Mouse (Mus musculus): ENCODE data around the gene Ift46. TPM values are rescaled to one million over a fixed set of nuclear protein-coding genes. Genes with fewer than 3 reads are reported as not detected.
A peak's percentile ranks its signal among the peaks of the same experiment; 100 is the strongest.

Ift46 gene
- polyA plus RNA-seq, 1 experiment: 58.8 TPM

GRCm38 (mm10) chr9:44771376-44771775 lies 3.7 kb downstream of the Ift46 start:
- Histone ChIP-seq H3K4me1 (ENCODE audit: control insufficient read depth, insufficient read depth, low read length) (no peaks in the 10 kb centered on the region), H3K27ac (ENCODE audit: insufficient read depth, low read depth, low read length) (no peak overlapping the region), H3K36me3 (ENCODE audit: control insufficient read depth, insufficient read depth, low read length) (no peaks in the 10 kb centered on the region), H3K4me3 (ENCODE audit: insufficient read depth, low read depth, low read length) (no peak overlapping the region), H3K27me3 (replicated peaks; ENCODE audit: control insufficient read depth, insufficient read depth, low read length) (no peaks in the 10 kb centered on the region)
- DNase-seq: no peak
- 94% methylated on average over 5 of the region's 5 CpGs for WGBS
- no peak for TF ChIP-seq POLR2A (IDR thresholded peaks at IDR 0.05; ENCODE audit: low read depth, low read length)
- no peak for TF ChIP-seq CTCF (conservative IDR thresholded peaks at IDR 0.05; ENCODE audit: insufficient read depth, insufficient read length, low read depth, low read length)

DNA sequence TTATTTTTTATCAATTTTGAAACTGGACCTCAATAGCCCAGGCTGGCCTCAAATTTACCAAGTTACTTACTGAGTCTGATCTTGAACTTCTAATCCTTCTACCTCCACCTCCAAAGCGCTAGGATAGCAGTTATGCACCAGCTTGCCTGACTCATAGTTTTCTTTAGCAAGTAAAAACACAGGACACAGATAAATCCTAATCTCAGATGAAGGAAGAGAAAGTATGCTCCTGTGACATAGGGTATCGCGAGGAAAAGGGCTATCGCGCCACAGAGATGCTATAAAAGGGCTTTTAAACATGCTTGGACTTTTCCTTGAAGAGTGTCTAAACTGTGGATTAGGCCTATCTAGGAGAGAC lies 4.7 kb downstream of the Ift46 start:
- peak overlapping the region; percentile 58 for H3K27ac ChIP-seq (ENCODE audit: insufficient read depth, low read depth, low read length)
- no peak overlapping the region for H3K4me3 ChIP-seq (ENCODE audit: insufficient read depth, low read depth, low read length)

DNA sequence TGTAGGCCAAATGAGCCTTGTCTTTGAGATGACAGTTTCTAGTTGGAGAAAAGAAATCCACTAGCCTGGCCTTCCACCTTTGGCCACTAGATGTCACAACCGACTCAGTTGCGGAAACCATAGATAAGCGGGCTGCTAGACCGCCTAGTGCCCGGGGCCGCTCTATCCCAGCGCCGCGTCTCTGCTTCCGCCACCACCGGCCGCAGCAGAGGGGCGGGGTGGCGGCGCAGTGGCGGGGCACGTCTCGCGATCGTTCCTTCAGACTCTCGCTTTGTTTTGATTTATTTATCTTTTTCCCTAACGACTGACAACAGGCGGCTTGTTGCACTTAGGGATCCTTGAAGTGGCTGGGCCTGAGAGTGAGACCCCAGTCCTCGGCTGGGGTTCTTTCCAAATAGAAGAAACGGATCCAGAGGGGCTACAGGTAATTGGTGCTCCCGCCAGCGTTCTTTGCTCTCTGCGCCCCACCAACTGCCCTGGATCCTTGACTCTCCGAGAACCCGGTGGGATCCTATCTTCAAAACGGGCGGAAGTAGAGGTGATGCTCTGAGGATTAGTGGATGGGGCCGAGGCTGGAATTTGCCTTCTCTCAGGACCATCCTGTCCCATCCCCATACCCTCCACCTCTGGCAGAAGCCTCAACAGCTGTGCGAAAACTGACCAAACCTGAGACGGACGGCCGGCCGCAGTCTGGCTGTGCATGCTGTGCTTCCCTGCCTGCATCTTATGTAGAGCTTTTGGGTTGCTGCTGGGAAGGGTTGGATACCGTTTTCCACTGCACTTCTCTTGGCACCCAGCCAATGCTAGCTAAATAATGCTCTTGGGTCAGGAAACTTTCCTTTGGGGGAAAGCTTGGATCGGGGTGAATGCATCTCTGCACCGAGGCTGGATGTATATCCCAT lies 5.3 kb downstream of the Ift46 start:
- peak overlapping the region; percentile 71 for H3K27ac ChIP-seq (ENCODE audit: insufficient read depth, low read depth, low read length)
- no peaks in the 10 kb centered on the region for H3K27me3 ChIP-seq (replicated peaks; ENCODE audit: control insufficient read depth, insufficient read depth, low read length)
- no peaks in the 10 kb centered on the region for H3K4me1 ChIP-seq (ENCODE audit: control insufficient read depth, insufficient read depth, low read length)
- TF ChIP-seq CTCF (conservative IDR thresholded peaks at IDR 0.05; ENCODE audit: insufficient read depth, insufficient read length, low read depth, low read length) (peak; percentile 85), POLR2A (IDR thresholded peaks at IDR 0.05; ENCODE audit: low read depth, low read length) (no peak)
- peak overlapping the region; percentile 90 for H3K4me3 ChIP-seq (ENCODE audit: insufficient read depth, low read depth, low read length)
- H3K36me3 ChIP-seq (ENCODE audit: control insufficient read depth, insufficient read depth, low read length): no peaks in the 10 kb centered on the region
- under 1% methylated on average over 41 of the region's 41 CpGs for WGBS
- peak; percentile 97 for DNase-seq

More for the DNA sequence above, 4.7 kb downstream of the Ift46 start:
- TF ChIP-seq POLR2A (IDR thresholded peaks at IDR 0.05; ENCODE audit: low read depth, low read length) (no peak), CTCF (conservative IDR thresholded peaks at IDR 0.05; ENCODE audit: insufficient read depth, insufficient read length, low read depth, low read length) (no peak)
- no peaks in the 10 kb centered on the region for H3K4me1 ChIP-seq (ENCODE audit: control insufficient read depth, insufficient read depth, low read length)
- H3K36me3 ChIP-seq (ENCODE audit: control insufficient read depth, insufficient read depth, low read length): no peaks in the 10 kb centered on the region
- 28% methylated on average over 5 of the region's 5 CpGs for WGBS
- H3K27me3 ChIP-seq (replicated peaks; ENCODE audit: control insufficient read depth, insufficient read depth, low read length): no peaks in the 10 kb centered on the region
- no peak for DNase-seq

GRCm38 (mm10) chr9:44792842-44793241 lies 25.1 kb downstream of the Ift46 start:
- TF ChIP-seq CTCF (conservative IDR thresholded peaks at IDR 0.05; ENCODE audit: insufficient read depth, insufficient read length, low read depth, low read length) (no peak), POLR2A (IDR thresholded peaks at IDR 0.05; ENCODE audit: low read depth, low read length) (no peak)
- WGBS: 80% methylated on average over 9 of the region's 9 CpGs
- H3K4me3 ChIP-seq (ENCODE audit: insufficient read depth, low read depth, low read length): no peak overlapping the region
- no peak overlapping the region for H3K27ac ChIP-seq (ENCODE audit: insufficient read depth, low read depth, low read length)
- DNase-seq: no peak
- no peaks in the 10 kb centered on the region for H3K36me3 ChIP-seq (ENCODE audit: control insufficient read depth, insufficient read depth, low read length)
- 0 out of 2 replicates have a peak, but pooled peaks cover under 1% of the 10 kb centered on the region for H3K4me1 ChIP-seq (ENCODE audit: control insufficient read depth, insufficient read depth, low read length)
- H3K27me3 ChIP-seq (replicated peaks; ENCODE audit: control insufficient read depth, insufficient read depth, low read length): no peaks in the 10 kb centered on the region

- H3K27ac ChIP-seq (ENCODE audit: insufficient read depth, low read depth, low read length): peak overlapping the region; percentile 67
- WGBS: 25% methylated on average over 7 of the region's 7 CpGs
- no peak for DNase-seq
Observed at GRCm38 (mm10) chr9:44798298-44798697, 30.6 kb downstream of the Ift46 start.

DNA sequence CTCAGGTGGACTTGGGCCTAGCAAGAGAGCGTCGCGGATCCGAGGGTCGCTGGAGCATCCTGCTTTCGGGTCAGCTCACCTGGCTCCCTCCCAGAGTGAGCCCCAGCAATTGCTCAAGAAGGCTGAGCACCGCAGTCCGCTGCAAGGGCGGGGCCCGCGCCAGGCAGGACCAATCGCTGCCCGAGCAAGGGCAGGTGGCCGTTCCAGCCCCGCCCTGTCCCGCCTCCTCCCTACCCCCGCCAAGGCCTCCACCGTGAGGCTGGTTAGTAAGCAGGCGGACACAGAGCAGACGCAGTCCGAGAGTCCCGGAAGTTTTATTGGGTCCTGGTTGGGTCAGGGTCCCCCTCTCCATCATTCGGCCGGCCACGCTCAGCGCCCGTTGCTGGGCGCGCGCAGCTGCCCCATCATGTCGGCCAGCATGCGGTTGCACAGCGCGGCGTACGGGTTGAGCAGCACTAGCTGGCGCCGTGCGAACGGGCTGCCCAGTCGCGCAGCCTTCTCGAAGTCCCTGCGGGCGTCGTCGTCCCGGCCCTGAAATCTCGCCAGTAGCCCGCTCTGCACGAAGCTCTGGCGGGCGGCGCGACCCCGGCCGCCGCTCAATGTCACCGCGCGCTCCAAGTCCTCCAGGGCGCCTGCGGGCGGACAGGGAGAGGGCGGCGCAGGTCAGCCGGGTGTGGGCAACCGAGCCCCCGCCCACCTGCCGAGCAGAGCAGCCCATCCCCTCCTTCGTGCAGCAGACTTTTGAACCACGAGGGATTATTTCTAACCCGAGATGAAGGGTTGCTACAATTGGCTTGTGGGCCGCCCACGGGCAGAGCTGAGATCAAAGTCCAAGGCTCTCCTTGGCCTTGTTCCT lies 31.6 kb downstream of the Ift46 start, which contains the start of gene Tmem25:
TSS of gene Tmem25 (minus strand) at position 206 of the 856 bp plus-strand sequence.
- peaks cover 6% of the 10 kb centered on the region; the same call in 1 of the 2 replicates for H3K36me3 ChIP-seq (ENCODE audit: control insufficient read depth, insufficient read depth, low read length)
- H3K4me3 ChIP-seq (ENCODE audit: insufficient read depth, low read depth, low read length): peak within 1 kb of the TSS; percentile 66
- H3K27me3 ChIP-seq (replicated peaks; ENCODE audit: control insufficient read depth, insufficient read depth, low read length): no peaks in the 10 kb centered on the region
- peak; percentile 96 for DNase-seq
- peaks cover 8% of the 10 kb centered on the region for H3K4me1 ChIP-seq (ENCODE audit: control insufficient read depth, insufficient read depth, low read length)
- whole genome bisulfite sequencing: under 1% methylated on average over 74 of the region's 75 CpGs
- H3K27ac ChIP-seq (ENCODE audit: insufficient read depth, low read depth, low read length): peak within 1 kb of the TSS; percentile 98
- TF ChIP-seq CTCF (conservative IDR thresholded peaks at IDR 0.05; ENCODE audit: insufficient read depth, insufficient read length, low read depth, low read length) (no peak), POLR2A (IDR thresholded peaks at IDR 0.05; ENCODE audit: low read depth, low read length) (peak; percentile 42)

More at GRCm38 (mm10) chr9:44798298-44798697, 30.6 kb downstream of the Ift46 start:
- Histone ChIP-seq H3K4me3 (ENCODE audit: insufficient read depth, low read depth, low read length) (peak overlapping the region; percentile 66), H3K27me3 (replicated peaks; ENCODE audit: control insufficient read depth, insufficient read depth, low read length) (no peaks in the 10 kb centered on the region), H3K4me1 (ENCODE audit: control insufficient read depth, insufficient read depth, low read length) (peaks cover 5% of the 10 kb centered on the region; the same call in 1 of the 2 replicates), H3K36me3 (ENCODE audit: control insufficient read depth, insufficient read depth, low read length) (peaks cover 6% of the 10 kb centered on the region; the same call in 1 of the 2 replicates)
- TF ChIP-seq CTCF (conservative IDR thresholded peaks at IDR 0.05; ENCODE audit: insufficient read depth, insufficient read length, low read depth, low read length) (no peak), POLR2A (IDR thresholded peaks at IDR 0.05; ENCODE audit: low read depth, low read length) (no peak)
